Mouse (Mus musculus) c-Kit-positive CD71-positive TER-119-positive erythroid progenitor cells, embryonic 14.5 days (primary cell): ENCODE data around the gene Cyp4a12a.
"Not testable (repeated sequence)": the region's sequence is repeated elsewhere in the genome, so short reads cannot be mapped to it uniquely, and the experiment has no call there.

Experiments
- DNase-seq: peaks from one replicate; pipeline ENCODE4 v3.0.0-alpha.2; 2013; ENCODE audit warnings: low spot score

Gene Cyp4a12a

DNA sequence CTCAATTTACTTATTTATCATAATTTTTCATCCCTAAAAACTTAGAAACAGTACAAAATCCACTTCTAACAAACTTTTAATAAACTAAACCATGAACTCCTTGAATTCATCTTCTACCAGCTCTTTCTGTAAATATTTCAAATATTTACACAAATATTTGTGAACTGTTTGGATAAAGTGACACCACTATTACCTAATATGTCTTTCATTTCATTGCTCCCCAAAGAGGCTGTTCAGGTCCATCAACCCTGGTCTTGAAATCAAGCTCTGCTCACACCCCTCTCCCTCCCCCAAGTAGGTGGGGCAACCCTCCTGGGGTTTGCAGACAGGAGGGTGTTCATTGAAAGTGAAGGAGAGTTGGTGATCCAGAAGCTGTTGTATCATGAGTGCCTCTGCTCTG is at the start of gene Cyp4a12a:
Cyp4a12a (plus strand) TSS at position 301 of the 400 bp plus-strand sequence.
- DNase-seq = not testable (repeated sequence)

DNA sequence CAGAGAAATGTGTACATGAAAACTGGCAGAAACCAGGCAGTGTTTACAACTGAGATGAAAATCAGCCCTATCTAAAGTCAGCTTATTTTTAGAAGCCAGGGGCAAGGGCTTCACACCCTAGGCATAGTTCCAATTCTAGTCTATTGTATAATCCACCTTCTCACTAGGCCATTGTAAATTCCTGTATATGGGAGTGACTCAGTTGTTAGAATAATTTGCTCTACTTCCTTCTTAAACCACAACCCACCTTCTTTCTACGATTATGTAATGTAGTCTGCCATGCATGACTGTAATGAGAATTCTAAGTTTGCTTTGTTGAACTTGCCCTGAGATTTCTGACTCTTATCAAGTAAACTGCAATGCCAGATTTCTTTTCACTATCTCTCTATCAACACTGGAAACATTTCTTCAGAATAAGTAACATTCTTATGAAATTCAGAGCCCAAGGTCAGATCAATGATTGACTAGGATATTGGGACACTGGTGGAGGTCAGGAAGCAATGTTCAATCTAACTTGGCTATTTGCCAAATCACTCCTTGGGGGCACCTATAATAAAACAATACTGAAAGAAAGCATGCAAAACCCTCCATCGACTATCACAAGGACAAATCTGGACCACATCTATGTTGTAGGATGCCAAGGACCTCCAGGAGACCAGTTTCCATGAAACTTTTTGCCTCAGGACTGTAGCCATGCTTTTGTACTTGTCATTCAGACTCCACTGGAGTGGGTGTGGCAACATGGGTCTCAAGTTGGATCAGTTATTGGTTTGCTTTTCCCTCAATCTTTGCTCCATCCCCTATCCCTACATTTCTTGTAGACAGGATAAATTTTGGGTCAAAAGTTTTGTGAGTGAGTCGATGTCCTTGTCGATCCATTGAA is 33.9 kb upstream of the Cyp4a12a start:
- not testable (repeated sequence) for DNase-seq

DNA sequence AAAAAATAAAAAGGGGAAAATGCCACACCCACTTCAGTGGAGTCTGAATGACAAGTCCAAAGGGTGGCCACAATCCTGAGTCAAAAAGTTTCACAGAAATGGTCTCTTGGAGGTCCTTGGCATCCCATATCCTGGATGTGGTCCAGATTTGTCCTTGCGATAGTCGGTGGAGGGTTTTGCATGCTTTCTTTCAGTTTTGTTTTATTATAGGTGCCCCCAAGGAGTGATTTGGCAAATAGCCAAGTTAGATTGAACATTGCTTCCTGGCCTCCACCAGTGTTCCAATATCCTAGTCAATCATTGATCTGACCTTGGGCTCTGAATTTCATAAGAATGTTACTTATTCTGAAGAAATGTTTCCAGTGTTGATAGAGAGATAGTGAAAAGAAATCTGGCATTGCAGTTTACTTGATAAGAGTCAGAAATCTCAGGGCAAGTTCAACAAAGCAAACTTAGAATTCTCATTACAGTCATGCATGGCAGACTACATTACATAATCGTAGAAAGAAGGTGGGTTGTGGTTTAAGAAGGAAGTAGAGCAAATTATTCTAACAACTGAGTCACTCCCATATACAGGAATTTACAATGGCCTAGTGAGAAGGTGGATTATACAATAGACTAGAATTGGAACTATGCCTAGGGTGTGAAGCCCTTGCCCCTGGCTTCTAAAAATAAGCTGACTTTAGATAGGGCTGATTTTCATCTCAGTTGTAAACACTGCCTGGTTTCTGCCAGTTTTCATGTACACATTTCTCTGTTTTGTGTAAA is 20.4 kb upstream of the Cyp4a12a start:
- not testable (repeated sequence) for DNase-seq

DNA sequence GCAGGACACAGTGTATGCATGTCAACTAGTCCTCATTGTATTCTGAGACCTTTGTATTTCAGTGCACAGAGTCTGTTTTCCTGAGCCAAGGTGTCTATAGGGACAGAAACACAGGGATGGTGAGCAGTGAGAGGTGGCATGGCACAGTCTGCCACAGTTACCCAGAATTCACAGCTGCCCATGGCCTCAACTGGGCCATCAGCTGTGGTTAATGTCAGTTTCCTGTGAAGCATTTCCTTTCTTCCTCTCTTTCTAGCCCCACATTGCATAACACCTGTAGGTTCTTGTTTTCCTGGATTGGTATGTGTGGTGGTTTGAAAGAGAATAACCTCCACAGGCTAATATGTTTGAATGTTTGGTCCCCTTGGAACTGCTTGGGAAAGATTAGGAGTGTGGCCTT is 18.5 kb upstream of the Cyp4a12a start:
- DNase-seq = no peak

DNA sequence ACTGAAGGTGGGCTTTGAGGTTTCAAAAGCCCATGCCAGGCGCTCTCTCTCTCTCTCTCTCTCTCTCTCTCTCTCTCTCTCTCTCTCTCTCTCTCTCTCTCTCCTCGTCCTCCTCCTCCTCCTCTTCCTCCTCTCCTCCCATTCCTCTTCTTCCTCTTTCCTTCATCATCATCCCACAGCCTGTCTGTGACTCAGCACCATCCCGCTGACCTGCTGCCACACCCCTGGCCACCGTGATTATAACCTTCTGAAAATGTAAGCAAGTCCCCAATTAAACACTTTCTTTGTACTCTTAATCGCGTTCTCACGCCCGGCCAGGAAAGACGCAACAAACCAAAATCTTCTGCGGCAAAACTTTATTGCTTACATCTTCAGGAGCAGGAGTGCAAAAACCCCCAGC is 18.1 kb upstream of the Cyp4a12a start:
- DNase-seq = not testable (repeated sequence)

DNA sequence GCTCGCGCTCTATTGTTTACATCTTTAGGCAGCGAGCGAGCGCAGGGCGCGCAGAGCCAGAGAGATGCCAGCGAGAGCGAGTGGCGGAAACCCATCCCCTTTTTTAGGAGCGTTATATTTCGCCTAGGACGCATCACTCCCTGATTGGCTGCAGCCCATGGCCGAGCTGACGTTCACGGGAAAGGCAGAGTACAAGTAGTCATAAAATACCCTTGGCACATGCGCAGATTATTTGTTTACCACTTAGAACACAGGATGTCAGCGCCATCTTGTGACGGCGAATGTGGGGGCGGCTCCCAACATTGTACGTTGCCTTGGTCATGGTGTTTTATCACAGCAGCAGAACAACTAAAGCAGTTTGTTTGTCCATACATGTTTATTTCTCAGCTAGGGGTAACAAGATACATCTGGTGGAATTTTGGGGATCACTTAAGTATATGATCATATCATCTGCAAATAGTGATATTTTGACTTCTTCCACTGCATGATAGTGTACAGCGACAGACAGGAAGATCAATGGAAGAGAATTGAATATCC is 17.5 kb upstream of the Cyp4a12a start:
- not testable (repeated sequence) for DNase-seq

DNA sequence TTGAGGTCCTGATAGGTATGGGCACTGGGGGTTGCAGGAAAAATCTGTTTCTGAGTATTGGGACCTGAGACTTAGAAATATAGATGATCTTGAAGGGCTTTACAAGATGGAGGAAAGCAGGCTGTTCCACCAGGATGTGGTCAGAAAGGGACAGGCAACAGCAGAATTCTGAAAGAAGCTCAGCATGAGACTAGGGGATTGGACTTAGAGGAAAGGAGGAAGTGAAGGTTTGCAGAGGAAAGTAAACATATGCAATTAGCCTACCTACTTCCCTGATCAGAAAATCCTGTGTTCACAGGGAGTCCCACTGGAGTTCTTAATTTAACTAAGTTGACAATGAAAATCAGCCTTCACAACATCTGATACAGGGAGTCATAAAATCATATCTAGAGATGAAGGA is 26.9 kb downstream of the Cyp4a12a start:
- not testable (repeated sequence) for DNase-seq

DNA sequence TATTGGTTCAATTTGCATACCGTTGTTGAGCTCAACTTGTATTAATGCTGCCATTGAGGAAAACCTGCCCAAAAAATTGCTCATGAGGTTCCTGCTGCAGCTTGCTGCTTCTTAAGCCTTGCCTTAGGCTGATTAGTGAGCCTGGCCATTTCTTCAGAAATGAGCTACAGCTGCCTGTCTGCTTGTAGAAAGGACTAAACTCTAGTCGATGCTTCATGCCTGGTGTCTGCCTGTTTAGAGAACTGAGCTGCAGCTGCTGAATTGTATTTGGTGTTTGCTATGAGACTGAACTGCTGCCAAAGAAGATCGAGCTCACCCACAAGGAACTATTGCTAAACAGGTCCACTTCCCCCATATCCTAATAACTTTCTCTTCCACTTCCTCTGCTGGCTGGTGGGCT is 66.8 kb downstream of the Cyp4a12a start:
- not testable (repeated sequence) for DNase-seq

DNA sequence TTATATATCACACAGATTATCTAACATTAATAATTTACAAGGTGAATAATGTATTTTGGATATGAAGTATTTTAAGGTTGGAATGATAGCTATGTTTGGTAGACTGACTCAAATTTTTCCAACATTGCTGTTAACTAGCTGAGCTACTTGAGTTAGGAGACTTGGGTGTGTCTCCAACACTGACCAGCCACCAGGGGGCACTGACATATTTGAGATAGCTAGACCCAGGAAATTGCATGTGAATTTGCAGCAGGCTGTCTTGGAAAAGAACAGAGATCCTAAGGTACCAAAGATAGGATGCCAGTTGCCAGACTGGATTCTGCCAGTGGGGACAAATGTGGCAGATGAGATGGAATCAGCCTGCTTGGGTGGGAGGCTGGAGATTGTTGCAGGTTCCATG is 69.2 kb downstream of the Cyp4a12a start:
- DNase-seq = not testable (repeated sequence)
